Mouse (Mus musculus) heart, adult 2 months (tissue): ENCODE data around the gene Grid2.

ENCODE experiments used
- CTCF ChIP-seq: fragments of 200-600 bp; IDR thresholded peaks from 2 replicates; pipeline ENCODE4 v1.8.1; 2022; ENCODE audit warnings: antibody characterized with exemption, mild to moderate bottlenecking, moderate library complexity
- EP300 ChIP-seq: fragments of 200-500 bp; IDR thresholded peaks from 2 replicates; pipeline ENCODE4 v1.6.1; 2011; ENCODE audit warnings: low read depth, low read length, control low read depth; ENCODE audit not compliant: insufficient read depth
- POLR2A ChIP-seq: fragments of 200-500 bp; IDR thresholded peaks from 2 replicates; pipeline ENCODE4 v1.6.1; 2011; ENCODE audit warnings: mild to moderate bottlenecking, low read depth, low read length, control low read depth; ENCODE audit not compliant: insufficient read depth

DNA sequence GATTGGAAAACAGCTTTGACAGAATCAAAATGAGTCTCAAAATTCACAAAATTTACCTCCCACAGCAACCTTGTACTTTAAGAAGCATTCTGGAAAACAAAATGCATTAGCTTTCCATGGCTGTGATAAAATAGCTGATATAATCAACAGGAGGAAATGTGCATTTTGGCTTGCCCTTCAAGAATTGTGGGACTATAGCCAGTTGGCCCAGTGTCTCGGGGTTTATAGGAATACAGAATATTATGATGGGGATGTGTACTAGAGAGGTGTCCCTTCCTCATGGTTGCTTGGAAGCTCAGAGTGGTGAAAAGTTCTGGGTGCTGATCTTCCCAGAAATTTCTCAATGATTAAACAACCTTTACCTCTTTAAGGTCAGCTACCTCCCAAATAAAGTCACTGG lies 995.4 kb downstream of the Grid2 start:
- TF ChIP-seq CTCF: no peak
- TF ChIP-seq POLR2A: no peak
- TF ChIP-seq EP300: no peak
